Mouse (Mus musculus) kidney, postnatal 14 days (tissue): Measurements from ENCODE around the gene Gm49721.
"Not testable (repeated sequence)": the region's sequence is repeated elsewhere in the genome, so short reads cannot be mapped to it uniquely, and the experiment has no call there.

ENCODE experiments used
- DNase-seq: peaks from one replicate; pipeline ENCODE4 v3.0.0; 2022; ENCODE audit warnings: mixed read lengths

The Gm49721 gene

GRCm38 (mm10) chr17:7084523-7084922 lies 105.8 kb downstream of the Gm49721 start:
- not testable (repeated sequence) for DNase-seq

- DNase-seq, result not testable (repeated sequence)
Observed at GRCm38 (mm10) chr17:7085469-7086168, 106.9 kb downstream of the Gm49721 start.

GRCm38 (mm10) chr17:7086836-7087235 lies 108.1 kb downstream of the Gm49721 start:
- DNase-seq, result not testable (repeated sequence)
